8 mouse cellular contexts compared by ENCODE assay signal in genomic region chr11:4217914-4218629, GRCm38 (mm10). TPM values are rescaled to one million over a fixed set of nuclear protein-coding genes. Genes with fewer than 3 reads are reported as not detected.
DNase-seq lines count a peak whose midpoint lies in the region; ATAC-seq and TF ChIP-seq lines count a peak whose summit lies in the region.

Gene Castor1 (plus strand): TSS chr11:4218225.

- peak within 1 kb of the TSS; percentile 95 for H3K4me2 ChIP-seq in liver, embryonic 11.5 days

- WGBS in liver, embryonic 11.5 days, result 1% methylated on average over 56 of the region's 56 CpGs

- peak; percentile 92 for TF ChIP-seq POLR2A in embryonic fibroblast, embryonic 13.5 days (IDR thresholded peaks at IDR 0.05; ENCODE audit: low read depth, low read length)

- no peak for TF ChIP-seq CTCF in embryonic fibroblast, embryonic 13.5 days (IDR thresholded peaks at IDR 0.05; ENCODE audit: borderline replicate concordance, insufficient read depth, low read length)

- H3K9me3 ChIP-seq in liver, embryonic 11.5 days (ENCODE audit: control insufficient read depth, low read length), result no peaks in the 10 kb centered on the region

- peak; percentile 90 for DNase-seq in 3134 (ENCODE audit: extremely low read depth, insufficient read length, low spot score)
- peak; percentile 91 for DNase-seq in adrenal gland, postnatal 25 days
- peak; percentile 95 for DNase-seq in heart, adult 8-10 months (ENCODE audit: low spot score)
- DNase-seq in kidney, adult 9 months, result peak; percentile 99
- DNase-seq in liver, embryonic 11.5 days (ENCODE audit: low spot score), result peak; percentile 87
- DNase-seq in naive thymus-derived CD4-positive, alpha-beta T cell, adult 2 months (ENCODE audit: low read depth), result peak; percentile 93
- DNase-seq in splenic B cell, adult 2 months (ENCODE audit: low read depth, low spot score), result peak; percentile 90

- H3K9ac ChIP-seq in liver, embryonic 11.5 days (ENCODE audit: low read depth, low read length), result peak within 1 kb of the TSS; percentile 64

- peaks cover 5% of the 10 kb centered on the region; the same call in 1 of the 2 replicates for H3K27me3 ChIP-seq in liver, embryonic 11.5 days (replicated peaks; ENCODE audit: control insufficient read depth, insufficient read depth, low read length)
- no peaks in the 10 kb centered on the region for H3K27me3 ChIP-seq in splenic B cell, adult 2 months (ENCODE audit: control insufficient read depth, insufficient read depth, low read length, poor library complexity, severe bottlenecking)

- H3K4me1 ChIP-seq in embryonic fibroblast, embryonic 13.5 days (ENCODE audit: control insufficient read depth, insufficient read depth, low read length), result no peaks in the 10 kb centered on the region
- H3K4me1 ChIP-seq in liver, embryonic 11.5 days (replicated peaks; ENCODE audit: control insufficient read depth, insufficient read depth, low read length), result peaks cover 19% of the 10 kb centered on the region

- peak within 1 kb of the TSS; percentile 49 for H3K27ac ChIP-seq in embryonic fibroblast, embryonic 13.5 days (ENCODE audit: insufficient read depth, low read length)
- H3K27ac ChIP-seq in liver, embryonic 11.5 days (ENCODE audit: low read depth, low read length), result 0 out of 2 replicates have a peak within 1 kb of the TSS, but pooled peaks have one; percentile 28

- H3K36me3 ChIP-seq in liver, embryonic 11.5 days (ENCODE audit: control insufficient read depth, insufficient read depth, low read length), result peaks cover 2% of the 10 kb centered on the region; the same call in 1 of the 2 replicates
- peaks cover 2% of the 10 kb centered on the region; the same call in 1 of the 2 replicates for H3K36me3 ChIP-seq in splenic B cell, adult 2 months (ENCODE audit: control insufficient read depth, insufficient read depth, low read length, poor library complexity, severe bottlenecking)

- peak within 1 kb of the TSS; percentile 51 for H3K4me3 ChIP-seq in embryonic fibroblast, embryonic 13.5 days (ENCODE audit: insufficient read depth, low read length)
- H3K4me3 ChIP-seq in liver, embryonic 11.5 days (ENCODE audit: low read depth, low read length), result peak within 1 kb of the TSS; percentile 54

- ATAC-seq in liver, embryonic 11.5 days (replicated peaks; ENCODE audit: low FRiP score), result peak; percentile 93

RNA-seq across cellular contexts. Expression of gene Castor1, which starts in this region (rescaled TPM):
- 3.0 and 4.1 TPM in 2 replicates for total RNA-seq in adrenal gland, postnatal 25 days (2021)
- 13.9 and 19.1 TPM in 2 replicates for polyA plus RNA-seq in embryonic fibroblast, embryonic 13.5 days (2011; ENCODE audit: insufficient read length, low read depth, missing spikeins)
- total RNA-seq in heart, adult 8-10 months (2022), result 1 to 10 TPM; 3.5 to 6.9 (median 4.8) TPM
- polyA plus RNA-seq in liver, embryonic 11.5 days (2014; fragmentation: Nextera tagmentation; extraction: Ambion mirVana), result 2.0 and 2.4 TPM in 2 replicates

Comparison
In these comparisons a context has a peak if more than half of its experiments do, and no peak if none do; other contexts are left out.
1. Peak in every context shown above with its lines: DNase-seq, ATAC-seq, H3K4me3 ChIP-seq and H3K27ac ChIP-seq.